In genomic region chr7:84731076-84731475, GRCm38 (mm10) we compare ENCODE assay signal across 24 mouse cellular contexts. TPM values are rescaled to one million over a fixed set of nuclear protein-coding genes. Genes with fewer than 3 reads are reported as not detected.
A peak's percentile ranks its signal among the peaks of the same experiment; 100 is the strongest.
DNase-seq lines count a peak whose midpoint lies in the region; ATAC-seq lines count a peak whose summit lies in the region.
"Had no signal": no experiment of that assay in that cellular context is flagged by ENCODE, and none has a peak within 500 bp of the region (broad histone marks: within the 10 kb centered on the region; RNA-seq: fewer than 3 reads in every experiment).

No protein-coding gene starts in this region.

- no peak overlapping the region for H3K4me3 ChIP-seq in embryonic facial prominence, embryonic 14.5 days (ENCODE audit: low read depth, low read length)
- H3K4me3 ChIP-seq in embryonic facial prominence, embryonic 10.5 days: no peak overlapping the region
- H3K4me3 ChIP-seq: hindbrain, embryonic 10.5 days; layer of hippocampus, adult 2 months; limb, embryonic 10.5 days; liver, embryonic 15.5 days had no signal

- peak; percentile 5 for DNase-seq in embryonic facial prominence, embryonic 14.5 days (ENCODE audit: low spot score)
- DNase-seq in embryonic facial prominence, embryonic 10.5 days (ENCODE audit: low spot score): no peak
- peak; percentile 53 for DNase-seq in urinary bladder, postnatal 14 days (ENCODE audit: low spot score)
- no peak for DNase-seq in urinary bladder, postnatal 10 days (ENCODE audit: low spot score)
- DNase-seq in lung, postnatal 10 days: peak; percentile 13
- DNase-seq in urinary bladder, postnatal 36 days (ENCODE audit: low spot score in 2 of 2): peak; percentile 36 to 40
- DNase-seq in heart, adult 11 months: no peak
- DNase-seq in adrenal gland, postnatal 4 days (ENCODE audit: low spot score in 2 of 2): no peak
- DNase-seq: adrenal gland, postnatal 14 days; cerebellum, adult 8-10 months; forebrain, postnatal 0 days; gastrocnemius, postnatal 25 days; heart, postnatal 10 days; kidney, adult 11 months; liver; thymus, postnatal 14 days had no signal

- H3K36me3 ChIP-seq in embryonic facial prominence, embryonic 14.5 days (ENCODE audit: control insufficient read depth, insufficient read depth, low read length): no peaks in the 10 kb centered on the region
- H3K36me3 ChIP-seq in embryonic facial prominence, embryonic 10.5 days (replicated peaks): no peaks in the 10 kb centered on the region
- H3K36me3 ChIP-seq: hindbrain, embryonic 10.5 days; limb, embryonic 10.5 days; liver, embryonic 15.5 days had no signal

- H3K9ac ChIP-seq in embryonic facial prominence, embryonic 14.5 days (ENCODE audit: low read depth, low read length): no peak overlapping the region
- H3K9ac ChIP-seq: forebrain, postnatal 0 days; liver, embryonic 15.5 days had no signal

- WGBS in embryonic facial prominence, embryonic 14.5 days: 73% methylated on average over 3 of the region's 3 CpGs
- 79% methylated on average over 3 of the region's 3 CpGs for WGBS in embryonic facial prominence, embryonic 10.5 days

- no peaks in the 10 kb centered on the region for H3K9me3 ChIP-seq in embryonic facial prominence, embryonic 14.5 days (ENCODE audit: control insufficient read depth, low read length)
- no peaks in the 10 kb centered on the region for H3K9me3 ChIP-seq in embryonic facial prominence, embryonic 10.5 days
- H3K9me3 ChIP-seq: hindbrain, embryonic 10.5 days; limb, embryonic 10.5 days; liver, embryonic 15.5 days had no signal

- H3K27ac ChIP-seq in embryonic facial prominence, embryonic 14.5 days (replicated peaks; ENCODE audit: low read depth, low read length): no peak overlapping the region
- no peak overlapping the region for H3K27ac ChIP-seq in embryonic facial prominence, embryonic 10.5 days (replicated peaks)
- H3K27ac ChIP-seq: hindbrain, embryonic 10.5 days; kidney, postnatal 0 days; layer of hippocampus, adult 2 months; limb, embryonic 10.5 days; liver, embryonic 15.5 days had no signal

- H3K4me1 ChIP-seq in embryonic facial prominence, embryonic 14.5 days (ENCODE audit: control insufficient read depth, insufficient read depth, low read length): no peaks in the 10 kb centered on the region
- peaks cover 4% of the 10 kb centered on the region; the same call in 1 of the 2 replicates for H3K4me1 ChIP-seq in embryonic facial prominence, embryonic 10.5 days
- H3K4me1 ChIP-seq: hindbrain, embryonic 10.5 days; liver, embryonic 15.5 days had no signal

- no peak overlapping the region for H3K4me2 ChIP-seq in embryonic facial prominence, embryonic 14.5 days (ENCODE audit: low read depth, low read length)
- H3K4me2 ChIP-seq: liver, embryonic 15.5 days; midbrain, embryonic 11.5 days had no signal

- no peaks in the 10 kb centered on the region for H3K27me3 ChIP-seq in embryonic facial prominence, embryonic 14.5 days (replicated peaks; ENCODE audit: control insufficient read depth, insufficient read depth, low read length)
- H3K27me3 ChIP-seq in embryonic facial prominence, embryonic 10.5 days (replicated peaks; ENCODE audit: low read depth, poor library complexity, severe bottlenecking): no peaks in the 10 kb centered on the region
- H3K27me3 ChIP-seq: liver, embryonic 15.5 days had no signal

- ATAC-seq in embryonic facial prominence, embryonic 14.5 days (ENCODE audit: low read depth): no peak
- ATAC-seq: CD4-positive, CD25-positive, alpha-beta regulatory T cell, adult 4 months; forebrain, postnatal 0 days; hindbrain, embryonic 16.5 days had no signal

RNA-seq across cellular contexts. Expression of gene Zfand6, which starts 41.3 kb away (rescaled TPM):
- polyA plus RNA-seq in embryonic facial prominence, embryonic 14.5 days (2014; fragmentation: Nextera tagmentation; extraction: Ambion mirVana): 149 and 179 TPM in 2 replicates
- 158 and 162 TPM in 2 replicates for polyA plus RNA-seq in embryonic facial prominence, embryonic 10.5 days (2016; fragmentation: Nextera tagmentation; extraction: Ambion mirVana)
- total RNA-seq in adrenal gland, postnatal 4 days (2021): 100 to 1,000 TPM; 101 to 113 TPM

Comparison
In these comparisons a context has a peak if more than half of its experiments do, and no peak if none do; other contexts are left out.
1. DNase-seq: peak in embryonic facial prominence, embryonic 14.5 days (single experiment), urinary bladder, postnatal 14 days (single experiment), lung, postnatal 10 days (single experiment) and urinary bladder, postnatal 36 days (2 of 2); none in embryonic facial prominence, embryonic 10.5 days (single experiment), urinary bladder, postnatal 10 days (single experiment), heart, adult 11 months (single experiment) and adrenal gland, postnatal 4 days (0 of 2).